Mouse (Mus musculus) liver, embryonic 14.5 days (tissue): ENCODE data around the gene Fam186b. TPM values are rescaled to one million over a fixed set of nuclear protein-coding genes. Genes with fewer than 3 reads are reported as not detected.

Source experiments
- ATAC-seq: fragments of 200-750 bp; cut with Nextera tagmentation; 2 replicates; pipeline ENCODE4 v1.8.0; 2017; ENCODE audit warnings: moderate number of reproducible peaks, mild to moderate bottlenecking, moderate library complexity; ENCODE audit not compliant: insufficient read depth
- DNase-seq, 3 experiments: peaks; one replicate each; pipeline ENCODE4 v3.0.0-alpha.2; 2012 to 2013; ENCODE audit warnings: low read depth in 3 of 3, low spot score in 3 of 3
- H3K27ac ChIP-seq: fragments of 300-500 bp; sonication (generic); 2 replicates; pipeline ENCODE4 v1.5.1; 2014; ENCODE audit warnings: moderate library complexity, mild to moderate bottlenecking, control low read depth, inconsistent platforms
- H3K27me3 ChIP-seq: fragments of 300-500 bp; sonication (generic); 2 replicates; pipeline ENCODE4 v1.6.1; 2014; ENCODE audit warnings: mild to moderate bottlenecking, low read length, moderate library complexity; ENCODE audit not compliant: control insufficient read depth, insufficient read depth
- H3K36me3 ChIP-seq: fragments of 300-500 bp; sonication (generic); replicated peaks from 2 replicates; pipeline ENCODE4 v1.6.1; 2014; ENCODE audit warnings: low read depth; ENCODE audit not compliant: control insufficient read depth, insufficient read depth
- H3K4me1 ChIP-seq, 2 experiments: fragments of 200-500 bp in 1 of 2; fragments of 300-500 bp in 1 of 2; sonication (generic) in 1 of 2; replicated peaks; 2 replicates each; pipeline ENCODE4 v1.6.1; 2012 to 2014; ENCODE audit warnings: antibody characterized with exemption in 1 of 2, inconsistent platforms in 1 of 2, low read length in 1 of 2; ENCODE audit not compliant: control insufficient read depth in 2 of 2, insufficient read depth in 2 of 2
- H3K4me2 ChIP-seq: fragments of 300-500 bp; sonication (generic); 2 replicates; pipeline ENCODE4 v1.6.1; 2014; ENCODE audit warnings: low read depth, mild to moderate bottlenecking, control low read depth, moderate library complexity
- H3K4me3 ChIP-seq, 2 experiments: fragments of 200-500 bp in 1 of 2; fragments of 300-500 bp in 1 of 2; sonication (generic) in 1 of 2; 2 replicates each; pipeline ENCODE4 v1.5.1; 2012 to 2014; ENCODE audit warnings: low read depth in 2 of 2, low read length in 2 of 2, mild to moderate bottlenecking in 2 of 2, control low read depth in 1 of 2, inconsistent platforms in 1 of 2, moderate library complexity in 1 of 2; ENCODE audit not compliant: insufficient read depth in 1 of 2
- H3K9ac ChIP-seq: fragments of 300-500 bp; sonication (generic); replicated peaks from 2 replicates; pipeline ENCODE4 v1.6.1; 2014; ENCODE audit warnings: mild to moderate bottlenecking, control low read depth, moderate library complexity
- H3K9me3 ChIP-seq: fragments of 300-500 bp; sonication (generic); 2 replicates; pipeline ENCODE4 v1.6.1; 2016; ENCODE audit warnings: low read length, mixed read lengths; ENCODE audit not compliant: control insufficient read depth
- CTCF ChIP-seq: IDR thresholded peaks from 2 replicates; pipeline ENCODE4 v1.5.1; 2016; ENCODE audit warnings: antibody characterized with exemption, low read depth, control low read depth
- EP300 ChIP-seq: IDR thresholded peaks from 2 replicates; pipeline ENCODE4 v1.6.1; 2016; ENCODE audit warnings: antibody characterized with exemption, low read depth
- WGBS: fragments of 180-500 bp; shearing (Covaris S2); extraction: QIAGEN DNeasy Blood & Tissue Kit; methylation state at CpG from one replicate; pipeline ENCODE4 v1.1.7; 2014; ENCODE audit not compliant: insufficient replicate concordance; 5-methylcytosine and 5-hydroxymethylcytosine counted together
- polyA plus RNA-seq, 2 experiments: library from polyadenylated mRNA; depleted of rRNA in 1 of 2; stranded (reverse) in 1 of 2; unstranded in 1 of 2; fragments of >200 nt; fragmentation: Nextera tagmentation in 1 of 2; extraction: Ambion mirVana in 1 of 2; gene quantifications; 2 replicates each; pipeline versions ENCODE4 v1.2.1 to v1.2.3; 2012 to 2014

The Fam186b gene
- polyA plus RNA-seq, 2 experiments = 0.01 TPM; not detected in 1

DNA sequence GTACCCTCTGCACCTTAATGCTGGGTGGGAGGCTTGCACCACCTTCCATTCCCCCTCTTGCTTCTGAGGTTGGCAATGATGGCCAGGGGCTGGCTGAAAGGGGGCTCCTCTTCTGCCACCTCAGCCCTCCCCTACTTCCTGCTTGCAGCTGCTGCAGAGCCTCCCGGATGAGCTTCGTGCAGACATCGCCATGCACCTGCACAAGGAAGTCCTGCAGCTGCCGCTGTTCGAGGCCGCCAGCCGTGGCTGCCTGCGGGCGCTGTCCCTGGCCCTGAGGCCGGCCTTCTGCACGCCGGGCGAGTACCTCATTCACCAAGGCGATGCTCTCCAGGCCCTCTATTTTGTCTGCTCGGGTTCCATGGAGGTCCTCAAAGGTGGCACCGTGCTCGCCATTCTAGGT lies 62.0 kb downstream of the Fam186b start:
- H3K27me3 ChIP-seq = peaks cover 2% of the 10 kb centered on the region
- TF ChIP-seq EP300 (no peak), CTCF (no peak)
- no peaks in the 10 kb centered on the region for H3K36me3 ChIP-seq
- H3K4me3 ChIP-seq = no peak overlapping the region
- H3K9ac ChIP-seq = no peak overlapping the region
- WGBS = 38% methylated on average over 17 of the region's 17 CpGs
- no peak overlapping the region for H3K27ac ChIP-seq
- DNase-seq (no peak), ATAC-seq (no peak)
- 0 out of 4 replicates have a peak, but pooled peaks cover 0 to 3% of the 10 kb centered on the region in 2 experiments for H3K4me1 ChIP-seq
- H3K9me3 ChIP-seq = no peaks in the 10 kb centered on the region
- H3K4me2 ChIP-seq = no peak overlapping the region

DNA sequence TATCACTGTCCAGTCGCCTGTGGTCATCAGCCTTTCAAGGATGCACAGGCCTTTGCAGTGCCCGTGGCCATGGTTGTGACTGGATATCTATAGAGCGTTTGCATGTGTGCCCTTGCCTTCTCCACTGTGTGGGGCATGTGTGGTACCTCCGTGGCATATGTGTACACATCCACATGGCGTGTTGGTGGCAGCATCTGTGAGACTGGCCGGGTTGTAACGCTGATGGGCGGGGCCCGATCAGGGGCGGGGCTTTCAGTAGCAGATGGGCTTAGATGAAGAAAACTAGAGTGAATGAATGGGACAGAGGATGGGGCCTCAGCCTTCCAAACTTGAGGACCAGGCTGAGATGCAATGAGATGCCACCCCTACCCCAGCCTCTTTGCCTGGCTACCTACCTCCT lies 63.7 kb downstream of the Fam186b start:
- TF ChIP-seq EP300 (no peak), CTCF (no peak)
- no peaks in the 10 kb centered on the region for H3K9me3 ChIP-seq
- DNase-seq = no peak
- H3K4me3 ChIP-seq = no peak overlapping the region
- no peaks in the 10 kb centered on the region for H3K36me3 ChIP-seq
- H3K4me1 ChIP-seq = 0 out of 4 replicates have a peak, but pooled peaks cover 0 to 3% of the 10 kb centered on the region in 2 experiments
- 51% methylated on average over 10 of the region's 10 CpGs for WGBS
- no peak overlapping the region for H3K27ac ChIP-seq
- no peak overlapping the region for H3K9ac ChIP-seq
- peaks cover 12% of the 10 kb centered on the region for H3K27me3 ChIP-seq
- H3K4me2 ChIP-seq = no peak overlapping the region
- ATAC-seq = no peak

DNA sequence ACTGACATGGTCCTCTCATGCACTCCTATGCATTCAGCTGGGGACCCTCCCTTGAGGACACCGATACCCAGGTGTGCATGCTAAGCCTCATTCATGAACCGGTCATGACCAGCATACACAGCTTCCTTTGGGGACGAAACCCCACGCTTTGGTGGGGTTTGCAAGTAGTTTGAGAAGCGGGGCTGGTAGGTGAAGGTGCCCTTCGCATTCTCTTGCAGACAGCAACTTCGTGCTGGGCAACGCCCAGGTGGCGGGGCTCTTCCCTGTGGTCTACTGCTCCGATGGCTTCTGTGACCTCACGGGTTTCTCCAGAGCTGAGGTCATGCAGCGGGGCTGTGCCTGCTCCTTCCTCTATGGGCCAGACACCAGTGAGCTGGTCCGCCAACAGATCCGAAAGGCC lies 69.6 kb downstream of the Fam186b start:
- Histone ChIP-seq H3K27ac (no peak overlapping the region), H3K4me2 (no peak overlapping the region), H3K9ac (no peak overlapping the region), H3K27me3 (peaks cover 71% of the 10 kb centered on the region), H3K36me3 (no peaks in the 10 kb centered on the region), H3K4me1 (0 out of 4 replicates have a peak, but pooled peaks cover 0 to 4% of the 10 kb centered on the region in 2 experiments), H3K4me3 (no peak overlapping the region), H3K9me3 (no peaks in the 10 kb centered on the region)
- TF ChIP-seq CTCF (no peak), EP300 (no peak)
- ATAC-seq = no peak
- WGBS = 15% methylated on average over 14 of the region's 14 CpGs
- DNase-seq = no peak

DNA sequence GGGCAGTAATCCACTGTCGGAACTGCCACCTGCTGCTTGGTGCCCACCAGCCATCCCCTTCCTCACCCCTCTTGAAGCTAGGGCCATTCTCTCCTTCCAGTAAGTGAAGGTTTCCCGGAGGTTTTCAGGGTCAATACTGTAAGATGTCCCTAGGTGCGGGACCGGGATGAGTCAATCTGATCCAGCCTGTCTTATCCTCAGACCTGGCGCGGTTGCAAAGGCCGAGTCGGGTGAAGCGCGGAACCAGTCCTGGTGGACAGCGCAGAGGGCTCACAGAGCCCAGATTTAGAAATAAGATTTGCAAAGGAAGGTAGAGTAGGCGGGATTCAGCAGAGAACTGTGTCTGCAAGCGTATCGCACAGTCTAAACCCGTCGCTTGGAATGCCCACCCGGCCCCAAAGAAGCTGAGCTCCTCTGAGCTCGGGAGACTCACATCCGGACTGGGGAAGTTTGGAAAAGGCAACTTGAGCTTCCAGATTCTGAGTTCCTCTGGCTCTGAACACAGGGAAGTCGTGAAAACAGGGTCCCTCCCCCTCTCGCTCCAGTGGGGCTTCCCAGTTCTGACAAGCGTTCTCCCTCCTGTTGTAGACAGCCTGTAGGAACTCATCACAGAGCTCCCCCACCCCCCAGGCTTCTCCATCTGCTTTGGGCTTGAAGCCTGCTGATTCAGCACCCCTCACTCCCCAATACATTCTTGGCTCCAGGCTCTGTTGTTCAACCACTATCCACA lies 70.4 kb downstream of the Fam186b start:
- 3% methylated on average over 22 of the region's 22 CpGs for WGBS
- Histone ChIP-seq H3K4me2 (no peak overlapping the region; the same call in 1 of the 2 replicates), H3K9ac (no peak overlapping the region), H3K4me1 (0 out of 4 replicates have a peak, but pooled peaks cover 0 to 4% of the 10 kb centered on the region in 2 experiments), H3K36me3 (no peaks in the 10 kb centered on the region), H3K9me3 (no peaks in the 10 kb centered on the region), H3K4me3 (peak overlapping the region in 1 of 2 experiments; percentile 45; a peak in 1 of 4 replicates), H3K27ac (no peak overlapping the region), H3K27me3 (peaks cover 77% of the 10 kb centered on the region)
- no peak for DNase-seq
- ATAC-seq = no peak
- TF ChIP-seq EP300 (no peak), CTCF (no peak)

DNA sequence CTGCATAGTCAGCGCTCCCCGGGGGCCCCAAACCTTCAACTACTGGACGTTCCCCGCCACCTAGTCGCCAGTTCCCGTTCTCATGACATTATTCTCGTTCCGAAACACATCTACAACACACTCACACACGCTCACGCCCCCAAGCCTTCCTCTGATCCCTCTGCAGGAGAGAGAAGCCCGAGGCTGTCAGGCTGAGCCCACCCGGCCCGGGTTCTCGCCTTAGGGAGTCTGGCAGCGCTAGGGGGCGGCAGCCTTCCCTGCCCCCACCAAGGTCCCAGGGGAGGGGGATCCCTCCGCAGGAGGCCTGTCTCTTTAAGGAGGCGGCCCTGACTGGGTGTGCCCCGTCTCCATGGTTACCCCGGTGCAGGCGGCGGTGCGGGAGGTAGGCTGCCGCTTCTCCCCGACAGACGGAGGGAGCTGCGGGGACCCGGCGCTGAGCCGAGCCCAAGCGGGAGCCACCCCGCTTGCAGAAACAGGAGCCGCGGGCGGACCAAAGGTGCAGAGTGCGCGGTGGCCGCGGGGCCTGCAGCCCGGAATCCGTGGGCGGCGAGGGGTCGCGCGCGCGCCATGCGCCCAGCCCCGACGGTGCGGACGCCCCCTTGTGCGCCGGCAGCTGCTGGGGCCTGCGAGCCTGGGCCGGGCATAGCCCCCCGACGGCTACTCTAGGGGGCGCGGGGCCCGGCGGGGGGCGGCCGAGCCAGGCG lies 71.3 kb downstream of the Fam186b start, which contains the start of gene Kcnh3:
TSS of gene Kcnh3 (plus strand) at position 654 of the 704 bp plus-strand sequence.
- no peak within 1 kb of the TSS for H3K27ac ChIP-seq
- TF ChIP-seq EP300 = no peak
- TF ChIP-seq CTCF = no peak
- no peak within 1 kb of the TSS for H3K9ac ChIP-seq
- peak within 1 kb of the TSS; percentile 31 to 45 for H3K4me3 ChIP-seq
- H3K36me3 ChIP-seq = no peaks in the 10 kb centered on the region
- H3K9me3 ChIP-seq = no peaks in the 10 kb centered on the region
- ATAC-seq = no peak
- WGBS = 2% methylated on average over 55 of the region's 66 CpGs
- H3K4me2 ChIP-seq = peak within 1 kb of the TSS; percentile 66
- peak in 1 of 3 experiments; percentile 22 for DNase-seq
- peaks cover 85% of the 10 kb centered on the region for H3K27me3 ChIP-seq
- H3K4me1 ChIP-seq = 0 out of 4 replicates have a peak, but pooled peaks cover 0 to 4% of the 10 kb centered on the region in 2 experiments
